Mouse (Mus musculus): ENCODE results near the gene P2ry12.

P2ry12 gene

DNA sequence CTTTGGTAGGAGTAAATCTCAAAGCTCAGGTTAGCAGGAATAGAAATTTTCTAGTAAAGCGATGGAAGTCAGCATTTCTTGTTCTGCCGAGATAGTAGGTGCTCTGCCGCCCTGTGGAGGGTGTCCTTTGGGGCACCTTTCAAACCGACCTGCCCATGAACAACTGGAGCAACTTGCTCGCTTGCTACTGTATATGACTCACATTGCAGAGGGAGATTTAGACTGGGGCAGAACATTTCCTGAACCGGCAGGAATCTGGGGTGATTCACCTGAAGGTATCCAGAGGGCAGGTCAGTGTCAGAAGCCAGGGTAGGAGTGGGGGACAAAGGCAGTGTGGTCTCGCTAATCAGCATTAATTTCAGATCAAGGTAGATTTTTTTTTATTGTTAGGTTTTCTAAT, 67.7 kb downstream of the P2ry12 start, which contains the start of gene Gpr87:
TSS of gene Gpr87 (minus strand) at position 167 of the 400 bp plus-strand sequence.
- in situ Hi-C loops (cut with MboI; ENCODE audit: unreplicated experiment in 2 of 2) = loop anchor here in 1 of 2 experiments (25.0 kb wide), 1 partner anchor 667 kb away; the partner anchor contains the start of gene Gm8298

GRCm38 (mm10) chr3:59194099-59194498, 68.6 kb downstream of the P2ry12 start:
- in situ Hi-C loops (cut with MboI; ENCODE audit: unreplicated experiment in 2 of 2) = loop anchor here in 1 of 2 experiments (25.0 kb wide), 1 partner anchor 668 kb away; the partner anchor contains the start of gene Gm8298

- in situ Hi-C loops (cut with MboI; ENCODE audit: unreplicated experiment in 2 of 2) = loop anchor here in 1 of 2 experiments (25.0 kb wide), 1 partner anchor 671 kb away; the partner anchor contains the start of gene Gm8298
These were observed 71.0 kb downstream of the P2ry12 start for GRCm38 (mm10) chr3:59191674-59192073.

DNA sequence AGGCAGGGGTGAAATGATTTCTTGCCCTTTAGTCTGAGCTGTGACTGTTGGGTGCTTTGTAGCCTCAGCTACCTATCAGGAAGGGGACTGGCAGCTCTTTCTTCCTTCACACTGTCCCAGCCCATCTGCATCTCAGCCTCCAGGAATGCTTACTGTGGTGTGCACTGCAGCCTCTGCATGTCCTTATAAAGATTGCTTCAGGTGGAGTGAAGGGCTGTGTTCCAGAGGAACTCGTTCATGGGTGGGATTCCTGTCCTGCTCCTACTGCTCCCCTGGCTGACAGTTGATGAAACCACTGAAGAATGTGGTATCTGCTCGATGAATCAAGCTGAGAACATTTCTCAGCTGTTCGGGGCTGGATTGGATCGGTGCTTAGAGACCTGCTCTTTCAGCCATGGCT, 75.3 kb downstream of the P2ry12 start:
- in situ Hi-C loops (cut with MboI; ENCODE audit: unreplicated experiment in 2 of 2) = loop anchor here (10.0 to 25.0 kb wide), 2 partner anchors 675 to 687 kb away; partner anchors contain the start of gene Gm8298 (in 1 of the 2)

- in situ Hi-C loops (cut with MboI; ENCODE audit: unreplicated experiment in 2 of 2) = loop anchor here (10.0 to 25.0 kb wide), 2 partner anchors 677 to 689 kb away; partner anchors contain the start of gene Gm8298 (in 1 of the 2)
These were observed 77.0 kb downstream of the P2ry12 start for GRCm38 (mm10) chr3:59185662-59186061.

DNA sequence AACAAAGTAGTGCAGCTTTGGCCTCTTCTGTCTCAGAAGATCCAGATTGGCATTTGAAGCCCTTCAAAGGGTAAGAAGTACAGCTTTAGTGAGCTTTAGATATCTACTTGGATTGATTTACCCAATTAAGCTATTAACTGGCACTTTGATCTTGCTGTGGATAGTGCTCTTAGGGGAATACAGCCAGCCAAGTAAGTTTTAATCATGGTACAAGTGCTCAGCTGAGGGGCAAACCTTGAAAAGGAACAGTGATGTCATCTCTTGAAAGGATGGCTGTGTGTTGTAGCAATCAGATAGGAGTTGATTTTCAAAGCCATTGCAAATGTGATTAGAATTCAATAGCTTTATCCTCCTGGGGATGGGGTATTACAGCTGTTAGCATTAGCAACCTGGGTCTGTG, 80.5 kb downstream of the P2ry12 start:
- in situ Hi-C loops (cut with MboI; ENCODE audit: unreplicated experiment in 2 of 2) = loop anchor here (10.0 to 25.0 kb wide), 2 partner anchors 680 to 693 kb away; partner anchors contain the start of gene Gm8298 (in 1 of the 2)

GRCm38 (mm10) chr3:59181134-59181533, 81.5 kb downstream of the P2ry12 start:
- in situ Hi-C loops (cut with MboI; ENCODE audit: unreplicated experiment in 2 of 2) = loop anchor here (10.0 to 25.0 kb wide), 2 partner anchors 681 to 694 kb away; partner anchors contain the start of gene Gm8298 (in 1 of the 2)

GRCm38 (mm10) chr3:59176871-59177270, 85.8 kb downstream of the P2ry12 start:
- in situ Hi-C loops (cut with MboI; ENCODE audit: unreplicated experiment in 2 of 2) = loop anchor here in 1 of 2 experiments (5.0 to 25.0 kb wide), 4 partner anchors 148 to 878 kb away; partner anchors contain the start of gene Gm8298

GRCm38 (mm10) chr3:59175234-59175633, 87.4 kb downstream of the P2ry12 start:
- in situ Hi-C loops (cut with MboI; ENCODE audit: unreplicated experiment in 2 of 2) = loop anchor here in 1 of 2 experiments (5.0 to 25.0 kb wide), 4 partner anchors 150 to 880 kb away; partner anchors contain the start of gene Gm8298

DNA sequence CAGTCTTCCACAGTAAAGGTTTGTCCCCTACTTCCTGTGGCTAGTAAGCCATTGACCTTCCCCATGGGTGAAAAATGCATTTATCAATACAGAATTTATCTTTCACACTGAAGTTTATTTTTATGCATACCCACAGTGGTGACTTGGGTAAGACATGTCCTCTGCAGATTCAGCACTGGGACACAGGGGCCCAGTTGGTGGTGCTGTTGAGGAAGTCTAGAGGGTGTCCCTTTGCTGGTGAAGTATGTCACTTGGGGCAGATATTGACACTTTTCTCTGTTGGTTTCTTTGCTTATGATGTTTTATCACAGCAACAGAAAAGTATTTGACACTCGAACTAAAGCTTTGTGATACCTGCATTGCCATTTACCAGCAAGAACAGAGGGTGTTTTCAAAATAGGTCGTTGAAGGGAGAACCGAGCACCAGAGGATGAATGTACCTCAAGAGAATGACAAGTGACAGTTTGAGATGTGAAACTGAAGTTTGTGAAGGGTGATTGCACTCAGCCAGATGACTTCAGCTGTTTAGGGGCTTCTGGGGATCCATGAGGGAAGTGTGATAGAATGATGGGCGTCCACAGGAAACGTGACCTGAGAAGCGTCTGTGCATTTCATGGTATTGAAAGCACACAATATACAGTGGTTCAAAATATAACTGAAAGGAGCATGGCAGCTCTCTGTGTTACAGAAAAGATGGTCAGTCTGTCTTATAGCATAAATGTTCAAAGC, 88.1 kb downstream of the P2ry12 start:
- in situ Hi-C loops (cut with MboI; ENCODE audit: unreplicated experiment in 2 of 2) = loop anchor here (5.0 to 25.0 kb wide), 8 partner anchors 52 to 880 kb away; partner anchors contain the start of gene Gm8298 (in 1 of the 2)

GRCm38 (mm10) chr3:59169921-59170627, 92.6 kb downstream of the P2ry12 start:
- in situ Hi-C loops (cut with MboI; ENCODE audit: unreplicated experiment in 2 of 2) = loop anchor here (5.0 to 10.0 kb wide), 6 partner anchors 48 to 885 kb away; no protein-coding TSS in a partner anchor

DNA sequence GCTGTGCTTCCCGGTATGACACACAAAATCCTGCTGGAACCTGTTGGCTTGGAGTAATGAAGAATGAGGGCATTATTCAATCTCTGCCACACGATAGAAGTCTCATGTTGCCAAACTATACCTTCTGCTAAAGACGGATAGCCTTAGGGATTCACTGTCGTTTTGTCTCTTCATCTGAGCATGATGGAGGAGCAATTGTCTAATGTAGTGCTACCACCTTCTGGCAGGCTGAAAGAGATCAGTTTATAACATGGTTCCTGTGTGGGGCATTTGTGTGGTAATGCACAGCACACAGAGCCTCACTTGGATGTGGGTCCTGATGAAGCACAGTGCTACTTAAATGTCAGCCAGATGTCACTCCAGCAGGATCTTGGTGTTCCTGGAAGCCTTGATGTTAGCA, 93.5 kb downstream of the P2ry12 start:
- in situ Hi-C loops (cut with MboI; ENCODE audit: unreplicated experiment in 2 of 2) = no loop called here

DNA sequence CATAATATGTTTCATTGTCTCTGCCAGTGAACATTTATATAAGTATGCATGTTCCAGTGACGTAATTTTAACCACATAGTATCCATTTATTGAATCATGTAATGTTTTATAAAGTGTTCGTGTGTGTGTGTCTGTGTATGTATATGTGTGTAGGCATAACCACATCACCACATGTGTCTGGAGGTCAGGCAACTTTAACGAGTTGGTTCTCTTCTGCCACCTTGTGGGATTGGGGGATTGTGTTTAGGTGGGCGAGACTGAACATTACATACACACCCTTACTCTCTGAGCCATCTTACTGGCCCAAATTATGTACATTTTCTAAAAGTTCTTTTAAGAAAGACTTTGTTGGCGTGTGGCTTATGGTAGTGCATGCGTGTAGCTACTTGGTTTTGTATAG, 94.2 kb downstream of the P2ry12 start:
- in situ Hi-C loops (cut with MboI; ENCODE audit: unreplicated experiment in 2 of 2) = no loop called here

DNA sequence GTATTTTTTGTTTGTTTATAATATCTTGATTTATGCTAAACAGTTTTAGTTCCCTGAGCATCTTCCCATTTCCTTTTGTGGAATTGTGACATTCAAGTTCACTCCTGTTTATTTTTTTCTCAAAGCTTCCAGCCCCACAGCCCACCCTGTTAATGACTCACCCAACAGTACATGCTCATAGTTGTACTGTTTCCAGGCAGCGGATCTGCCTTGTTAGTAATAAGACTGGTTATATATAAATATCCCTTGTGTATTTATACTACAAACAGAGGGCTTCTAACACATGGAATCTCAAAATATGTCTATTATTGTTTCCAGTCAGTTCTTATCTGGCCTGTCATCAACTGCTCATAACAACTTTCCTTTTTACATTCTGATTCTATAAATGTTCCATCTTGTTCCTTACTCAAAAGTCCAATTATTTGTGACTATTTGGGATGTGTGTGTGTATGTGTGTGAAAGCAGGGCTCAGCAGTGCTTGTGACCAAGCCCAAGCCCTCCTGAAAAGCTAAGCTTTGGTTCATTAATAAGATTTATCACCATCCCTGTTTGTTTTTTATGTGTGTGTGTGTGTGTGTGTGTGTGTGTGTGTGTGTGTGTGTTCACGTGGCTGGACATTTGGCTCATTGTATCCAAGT, 95.1 kb downstream of the P2ry12 start:
- in situ Hi-C loops (cut with MboI; ENCODE audit: unreplicated experiment in 2 of 2) = no loop called here
